22 mouse cellular contexts compared by ENCODE assay signal in the genomic region with DNA sequence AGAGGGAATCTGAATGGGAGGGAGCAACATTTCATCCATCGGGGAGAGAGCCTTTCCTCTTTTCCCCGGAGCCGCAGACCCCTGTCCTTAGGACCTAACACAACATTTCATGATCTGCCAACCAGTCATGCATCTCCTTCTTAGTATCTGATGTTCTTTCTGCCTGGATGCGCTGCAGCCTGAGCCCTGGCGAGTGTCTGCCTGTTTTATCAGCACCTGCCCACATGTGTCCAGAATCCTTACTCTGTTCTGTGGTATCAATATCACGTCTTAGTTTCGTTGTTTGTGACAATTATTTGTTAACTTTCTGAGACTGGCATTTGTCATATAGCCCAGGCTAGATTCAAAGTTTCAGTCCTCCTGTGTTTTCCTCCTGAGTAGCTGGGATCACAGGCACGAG. TPM values are rescaled to one million over a fixed set of nuclear protein-coding genes. Genes with fewer than 3 reads are reported as not detected.
"Had no signal": no experiment of that assay in that cellular context is flagged by ENCODE, and none has a peak within 500 bp of the region (broad histone marks: within the 10 kb centered on the region; RNA-seq: fewer than 3 reads in every experiment).

No protein-coding gene starts in this region.

- H3K4me2 ChIP-seq: kidney, embryonic 15.5 days; lung, embryonic 15.5 days; midbrain, embryonic 12.5 days; midbrain, embryonic 15.5 days; neural tube, embryonic 12.5 days; neural tube, embryonic 15.5 days had no signal

- ATAC-seq: intestine, postnatal 0 days; midbrain, embryonic 15.5 days had no signal

- H3K9ac ChIP-seq: kidney, embryonic 15.5 days; lung, embryonic 15.5 days; midbrain, embryonic 12.5 days; midbrain, embryonic 15.5 days; neural tube, embryonic 12.5 days; neural tube, embryonic 15.5 days had no signal

- DNase-seq: kidney, adult 2 months; kidney, postnatal 10 days; kidney, postnatal 36 days; layer of hippocampus, postnatal 36 days; lung, adult 18-20 months; lung, postnatal 10 days; lung, postnatal 36 days; right cerebral cortex, adult 18-20 months; right cerebral cortex, postnatal 14 days; spleen, adult 18-20 months; thymus, adult 18-20 months; thymus, postnatal 14 days; thymus, postnatal 4 days had no signal

- H3K4me1 ChIP-seq: lung, embryonic 15.5 days; neural tube, embryonic 12.5 days had no signal

- H3K9me3 ChIP-seq: kidney, embryonic 15.5 days; lung, embryonic 15.5 days; midbrain, embryonic 12.5 days; midbrain, embryonic 15.5 days; neural tube, embryonic 12.5 days; neural tube, embryonic 15.5 days had no signal

- H3K27me3 ChIP-seq: midbrain, embryonic 15.5 days; neural tube, embryonic 12.5 days; neural tube, embryonic 15.5 days had no signal

- H3K4me3 ChIP-seq: kidney, embryonic 15.5 days; left cerebral cortex, adult 2 months; lung, embryonic 15.5 days; midbrain, embryonic 12.5 days; midbrain, embryonic 15.5 days; neural tube, embryonic 12.5 days; neural tube, embryonic 15.5 days had no signal

- H3K27ac ChIP-seq: kidney, embryonic 15.5 days; left cerebral cortex, adult 2 months; lung, embryonic 15.5 days; midbrain, embryonic 12.5 days; midbrain, embryonic 15.5 days; neural tube, embryonic 12.5 days; neural tube, embryonic 15.5 days had no signal

- H3K36me3 ChIP-seq: kidney, embryonic 15.5 days; lung, embryonic 15.5 days; midbrain, embryonic 12.5 days; midbrain, embryonic 15.5 days; neural tube, embryonic 12.5 days; neural tube, embryonic 15.5 days had no signal

RNA-seq across cellular contexts. Expression of gene Elf3, which starts 14.4 kb away (rescaled TPM):
- polyA plus RNA-seq: testis, adult 2 months had no signal
